Mouse (Mus musculus): ENCODE measurements around the gene Abhd4. TPM values are rescaled to one million over a fixed set of nuclear protein-coding genes. Genes with fewer than 3 reads are reported as not detected.

The Abhd4 gene
- polyA plus RNA-seq, 1 experiment from 2014 or later: 43.7 TPM

- Histone ChIP-seq H3K36me3 (peaks cover 14% of the 10 kb centered on the region), H3K27ac (peak overlapping the region; percentile 58), H3K9ac (replicated peaks) (no peak overlapping the region), H3K4me3 (replicated peaks) (no peak overlapping the region), H3K4me2 (replicated peaks) (no peak overlapping the region), H3K4me1 (replicated peaks) (peaks cover 42% of the 10 kb centered on the region), H3K27me3 (no peaks in the 10 kb centered on the region; the same call in 1 of the 2 replicates), H3K9me3 (no peaks in the 10 kb centered on the region)
- 57% methylated on average over 9 of the region's 9 CpGs for WGBS
- ATAC-seq: peak; percentile 32; the same call in 1 of the 2 replicates
These were observed 21.8 kb upstream of the Abhd4 start for GRCm38 (mm10) chr14:54232143-54232542.

GRCm38 (mm10) chr14:54232811-54233558 lies 21.0 kb upstream of the Abhd4 start:
- Histone ChIP-seq H3K27me3 (no peaks in the 10 kb centered on the region), H3K36me3 (peaks cover 14% of the 10 kb centered on the region), H3K4me3 (replicated peaks) (no peak overlapping the region), H3K27ac (peak overlapping the region; percentile 62; the same call in 1 of the 2 replicates), H3K4me1 (replicated peaks) (peaks cover 42% of the 10 kb centered on the region), H3K4me2 (replicated peaks) (no peak overlapping the region), H3K9ac (replicated peaks) (0 out of 2 replicates have a peak overlapping the region, but pooled peaks have one; percentile 10), H3K9me3 (no peaks in the 10 kb centered on the region)
- no peak for ATAC-seq
- 61% methylated on average over 9 of the region's 9 CpGs for WGBS

- Histone ChIP-seq H3K27me3 (no peaks in the 10 kb centered on the region), H3K9ac (replicated peaks) (0 out of 2 replicates have a peak overlapping the region, but pooled peaks have one; percentile 10), H3K9me3 (no peaks in the 10 kb centered on the region), H3K27ac (peak overlapping the region; percentile 62; the same call in 1 of the 2 replicates), H3K4me1 (replicated peaks) (peaks cover 35% of the 10 kb centered on the region), H3K4me2 (replicated peaks) (no peak overlapping the region), H3K36me3 (peaks cover 14% of the 10 kb centered on the region), H3K4me3 (replicated peaks) (no peak overlapping the region)
- ATAC-seq: no peak
- 82% methylated on average over 16 of the region's 16 CpGs for WGBS
These were observed 20.3 kb upstream of the Abhd4 start for GRCm38 (mm10) chr14:54233559-54234143.

DNA sequence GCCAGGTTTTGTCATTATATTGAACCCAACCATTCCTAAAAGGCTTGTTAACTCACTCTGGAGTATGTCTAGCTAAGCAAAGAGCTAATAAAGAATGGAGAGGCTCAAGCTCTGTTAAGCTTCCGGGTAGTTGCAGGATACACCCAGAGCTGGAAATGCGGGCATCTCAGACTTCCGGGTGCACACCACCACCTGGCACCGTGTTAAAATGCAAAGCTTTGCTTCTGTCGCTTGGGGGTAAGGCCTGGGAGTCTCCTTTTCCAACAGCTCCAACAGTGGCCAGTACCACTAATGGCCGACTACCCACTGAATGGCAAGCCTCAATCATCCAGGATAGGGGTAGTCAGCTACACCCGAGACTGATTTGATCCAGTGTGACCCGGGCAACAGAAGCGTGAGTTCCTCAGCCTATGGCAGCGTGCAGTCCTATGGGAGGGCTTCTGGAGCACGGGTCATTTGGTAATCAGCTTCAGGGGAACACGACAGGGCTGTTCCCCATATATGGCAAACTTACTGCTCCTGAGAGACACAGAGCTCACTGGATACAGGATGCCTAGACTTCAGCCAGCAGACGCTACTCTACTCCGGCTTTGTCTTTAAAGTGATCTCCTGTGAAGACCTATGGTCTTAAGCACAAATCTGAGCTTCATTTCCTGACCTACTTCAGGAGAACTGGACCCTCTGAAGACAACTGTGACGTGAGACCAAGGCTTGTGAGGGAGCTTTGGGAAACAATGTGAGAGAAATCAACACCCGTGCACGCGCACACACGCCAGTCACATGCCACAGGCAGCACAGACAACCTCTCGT lies 19.6 kb upstream of the Abhd4 start:
- H3K27me3 ChIP-seq: no peaks in the 10 kb centered on the region
- H3K4me3 ChIP-seq (replicated peaks): no peak overlapping the region
- no peak for ATAC-seq
- no peak overlapping the region for H3K4me2 ChIP-seq (replicated peaks)
- no peaks in the 10 kb centered on the region for H3K9me3 ChIP-seq
- 79% methylated on average over 20 of the region's 20 CpGs for WGBS
- H3K4me1 ChIP-seq (replicated peaks): peaks cover 27% of the 10 kb centered on the region
- H3K27ac ChIP-seq: no peak overlapping the region
- peaks cover 14% of the 10 kb centered on the region for H3K36me3 ChIP-seq
- H3K9ac ChIP-seq (replicated peaks): 0 out of 2 replicates have a peak overlapping the region, but pooled peaks have one; percentile 5

DNA sequence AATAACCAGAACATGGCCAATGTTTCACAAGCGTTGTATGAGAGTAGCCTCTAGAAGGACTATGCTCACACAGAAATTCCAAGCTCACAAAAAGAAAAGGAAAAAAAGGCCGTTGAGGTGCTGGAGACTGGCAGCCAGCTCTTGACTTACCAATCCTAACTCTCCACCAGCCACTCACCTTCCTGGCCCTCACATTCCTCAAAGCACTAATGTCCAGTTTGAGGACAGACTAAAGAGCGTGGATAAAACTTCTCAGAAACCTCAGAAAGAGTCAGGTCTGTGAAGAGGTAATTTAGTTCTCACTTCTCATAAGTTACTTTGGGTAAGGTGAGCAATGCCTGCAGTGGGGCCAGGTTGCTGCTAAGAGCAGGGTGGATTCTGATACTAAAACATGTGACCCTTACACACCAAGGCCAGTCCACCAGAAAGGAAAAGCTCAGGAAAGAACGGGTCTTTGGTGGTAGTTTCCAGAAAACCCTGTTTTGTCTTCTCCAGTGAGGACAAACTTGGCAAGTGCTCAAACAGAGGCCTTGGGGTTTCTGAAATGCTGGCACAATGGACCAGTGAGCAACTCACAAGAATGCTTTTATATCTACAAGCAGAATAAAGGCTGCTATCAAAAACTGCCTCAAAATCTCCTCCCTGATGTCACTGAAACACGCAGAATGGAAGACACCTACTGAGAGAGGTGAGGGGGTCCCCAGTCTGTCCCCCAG lies 18.0 kb upstream of the Abhd4 start:
- Histone ChIP-seq H3K4me1 (replicated peaks) (peaks cover 22% of the 10 kb centered on the region), H3K36me3 (peaks cover 20% of the 10 kb centered on the region), H3K4me3 (replicated peaks) (no peak overlapping the region), H3K4me2 (replicated peaks) (no peak overlapping the region), H3K27ac (no peak overlapping the region), H3K9ac (replicated peaks) (no peak overlapping the region), H3K27me3 (no peaks in the 10 kb centered on the region), H3K9me3 (no peaks in the 10 kb centered on the region)
- 84% methylated on average over 5 of the region's 5 CpGs for WGBS
- ATAC-seq: no peak

DNA sequence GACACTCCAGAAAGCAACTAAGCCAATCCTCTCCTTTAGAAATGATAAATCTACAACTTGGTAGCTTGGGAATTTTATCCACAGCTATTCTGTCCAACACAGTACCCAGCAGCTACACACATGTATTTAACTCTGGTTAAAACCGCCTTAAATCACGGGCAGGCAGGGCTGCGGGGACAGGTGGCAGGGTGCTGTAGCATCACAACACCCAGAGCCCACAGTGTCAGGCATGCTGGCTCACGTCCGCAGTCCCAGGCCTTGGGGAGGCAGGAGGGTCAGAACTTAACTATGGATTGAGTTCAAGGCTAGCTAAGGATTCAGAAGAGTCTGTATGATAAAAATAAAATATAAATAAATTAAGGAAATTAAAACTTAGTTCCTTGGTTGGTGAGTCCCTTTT lies 17.1 kb upstream of the Abhd4 start:
- Histone ChIP-seq H3K36me3 (peaks cover 29% of the 10 kb centered on the region), H3K4me3 (replicated peaks) (no peak overlapping the region), H3K4me2 (replicated peaks) (no peak overlapping the region), H3K9ac (replicated peaks) (no peak overlapping the region), H3K27me3 (no peaks in the 10 kb centered on the region), H3K27ac (no peak overlapping the region), H3K9me3 (no peaks in the 10 kb centered on the region), H3K4me1 (replicated peaks) (peaks cover 16% of the 10 kb centered on the region)
- ATAC-seq: no peak
- WGBS: 95% methylated on average over 5 of the region's 5 CpGs

DNA sequence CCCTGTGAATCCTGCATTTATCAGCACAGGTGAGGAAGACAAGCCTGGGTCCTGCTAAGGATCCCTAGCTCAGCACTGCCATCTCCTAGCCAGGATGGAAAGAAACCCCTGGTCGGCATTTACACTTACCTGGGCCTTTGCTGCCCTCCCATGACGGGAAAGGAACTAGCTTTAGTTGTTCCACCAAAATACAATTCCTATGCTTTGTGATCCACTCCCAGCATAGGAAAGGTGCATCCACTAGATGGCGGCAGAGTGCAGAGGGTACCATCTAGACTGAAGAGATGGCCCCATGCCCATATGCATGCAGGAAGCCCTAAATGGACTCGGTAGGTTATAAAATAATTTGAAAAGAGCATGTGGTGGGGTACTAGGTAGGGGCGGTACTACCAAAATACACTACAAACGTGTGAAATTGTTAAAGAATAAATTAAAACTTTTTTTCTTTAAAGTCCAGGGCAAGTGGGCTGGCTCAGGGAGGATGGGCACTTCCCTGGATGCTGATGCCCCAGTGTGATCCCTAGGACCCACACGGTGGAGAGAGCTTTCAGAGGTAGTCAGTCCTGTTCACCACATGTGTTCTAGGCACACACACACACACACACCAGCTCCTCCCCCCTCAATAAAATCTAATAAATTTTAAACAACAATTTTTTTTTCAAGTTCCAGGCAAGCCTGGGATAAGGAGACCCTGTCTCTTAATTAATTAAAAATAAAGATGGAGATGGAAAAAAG lies 14.8 kb upstream of the Abhd4 start:
- Histone ChIP-seq H3K4me3 (replicated peaks) (no peak overlapping the region), H3K9ac (replicated peaks) (no peak overlapping the region), H3K9me3 (no peaks in the 10 kb centered on the region), H3K27me3 (no peaks in the 10 kb centered on the region), H3K4me2 (replicated peaks) (no peak overlapping the region), H3K27ac (0 out of 2 replicates have a peak overlapping the region, but pooled peaks have one; percentile 14), H3K4me1 (replicated peaks) (peaks cover 12% of the 10 kb centered on the region), H3K36me3 (peaks cover 41% of the 10 kb centered on the region)
- ATAC-seq: peak; percentile 71
- WGBS: 21% methylated on average over 7 of the region's 7 CpGs

DNA sequence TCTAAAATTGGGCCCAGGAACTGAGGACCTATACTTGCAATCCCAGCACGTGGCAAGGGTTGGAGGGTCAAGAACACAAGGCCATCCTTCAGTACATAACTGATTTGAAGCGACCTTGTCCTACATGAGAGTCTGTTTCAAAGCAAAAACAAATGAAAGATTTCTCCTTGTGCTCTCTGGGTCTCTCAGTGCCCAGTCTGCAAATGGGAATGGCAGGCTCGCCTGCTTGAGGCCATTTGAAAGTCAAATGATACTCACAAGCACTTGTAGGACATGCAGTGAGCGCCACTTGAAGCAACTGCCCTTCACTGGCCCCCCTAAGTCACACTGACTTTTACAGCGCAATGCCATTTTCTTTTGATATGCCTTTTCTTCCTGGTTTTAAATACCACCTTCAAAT lies 13.4 kb upstream of the Abhd4 start:
- no peak overlapping the region for H3K4me3 ChIP-seq (replicated peaks)
- 77% methylated on average over 5 of the region's 5 CpGs for WGBS
- H3K27ac ChIP-seq: no peak overlapping the region
- H3K4me1 ChIP-seq (replicated peaks): peaks cover 19% of the 10 kb centered on the region
- H3K9me3 ChIP-seq: no peaks in the 10 kb centered on the region
- no peak overlapping the region for H3K4me2 ChIP-seq (replicated peaks)
- no peak for ATAC-seq
- H3K9ac ChIP-seq (replicated peaks): no peak overlapping the region
- H3K36me3 ChIP-seq: peaks cover 33% of the 10 kb centered on the region
- no peaks in the 10 kb centered on the region for H3K27me3 ChIP-seq

DNA sequence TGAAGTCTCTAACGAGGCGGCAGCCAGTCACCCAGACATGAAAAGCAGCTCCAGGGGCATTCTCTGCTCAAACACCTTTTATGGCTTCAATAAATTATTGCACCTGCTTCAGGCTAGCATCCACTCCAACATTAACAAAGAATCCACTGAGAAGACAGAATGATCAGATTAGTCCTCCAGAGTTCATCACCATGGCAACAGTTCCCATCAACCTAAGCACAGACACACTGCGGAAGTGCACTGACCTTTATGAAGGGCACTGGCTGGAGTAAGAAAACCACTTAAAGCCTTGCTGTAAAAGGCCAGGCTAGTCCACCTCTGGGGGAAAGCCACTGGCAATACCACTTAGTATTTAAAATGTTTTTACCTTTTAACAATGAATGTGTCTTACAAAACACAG lies 9.8 kb upstream of the Abhd4 start:
- Histone ChIP-seq H3K4me2 (replicated peaks) (no peak overlapping the region), H3K27me3 (no peaks in the 10 kb centered on the region), H3K4me1 (replicated peaks) (peaks cover 22% of the 10 kb centered on the region), H3K9me3 (no peaks in the 10 kb centered on the region), H3K9ac (replicated peaks) (no peak overlapping the region), H3K36me3 (peaks cover 61% of the 10 kb centered on the region), H3K4me3 (replicated peaks) (no peak overlapping the region), H3K27ac (peak overlapping the region; percentile 77)
- peak; percentile 76 for ATAC-seq
- 46% methylated on average over 3 of the region's 3 CpGs for WGBS

DNA sequence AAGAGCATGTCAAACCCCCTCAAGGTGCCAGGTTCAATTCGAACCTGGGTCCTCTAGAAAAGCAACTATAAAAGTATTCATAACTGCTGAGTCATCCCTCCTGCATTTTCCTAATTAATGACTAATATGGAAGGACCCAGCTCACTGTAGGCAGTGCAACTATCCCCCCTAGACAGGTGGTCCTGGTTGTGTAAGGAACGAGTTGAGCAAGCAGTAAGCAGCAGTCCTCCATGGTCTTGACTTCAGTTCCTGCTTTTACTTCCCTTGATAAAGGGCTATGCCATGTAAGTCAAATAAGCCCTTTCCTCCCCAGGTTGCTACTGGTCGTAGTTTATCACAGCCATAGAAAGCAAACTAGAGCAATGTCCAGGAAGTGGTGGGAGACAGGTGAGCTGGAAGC lies 7.8 kb upstream of the Abhd4 start:
- no peak overlapping the region for H3K9ac ChIP-seq (replicated peaks)
- H3K27ac ChIP-seq: no peak overlapping the region
- WGBS: 90% methylated on average over 3 of the region's 3 CpGs

GRCm38 (mm10) chr14:54249326-54249725 lies 4.7 kb upstream of the Abhd4 start:
- 0 out of 2 replicates have a peak overlapping the region, but pooled peaks have one; percentile 25 for H3K9ac ChIP-seq (replicated peaks)
- no peak for ATAC-seq
- no peak overlapping the region for H3K4me3 ChIP-seq (replicated peaks)
- 74% methylated on average over 9 of the region's 9 CpGs for WGBS
- H3K27ac ChIP-seq: no peak overlapping the region
- no peaks in the 10 kb centered on the region for H3K27me3 ChIP-seq
- no peak overlapping the region for H3K4me2 ChIP-seq (replicated peaks)
- peaks cover 49% of the 10 kb centered on the region for H3K4me1 ChIP-seq (replicated peaks)
- H3K9me3 ChIP-seq: no peaks in the 10 kb centered on the region
- H3K36me3 ChIP-seq: peaks cover 37% of the 10 kb centered on the region

More for the DNA sequence above, 7.8 kb upstream of the Abhd4 start:
- Histone ChIP-seq H3K9me3 (no peaks in the 10 kb centered on the region), H3K36me3 (peaks cover 55% of the 10 kb centered on the region), H3K27me3 (no peaks in the 10 kb centered on the region), H3K4me1 (replicated peaks) (peaks cover 41% of the 10 kb centered on the region), H3K4me2 (replicated peaks) (no peak overlapping the region), H3K4me3 (replicated peaks) (no peak overlapping the region)
- no peak for ATAC-seq
